Mouse (Mus musculus): ENCODE results near the gene Arid1b.
"Not testable (repeated sequence)": the region's sequence is repeated elsewhere in the genome, so short reads cannot be mapped to it uniquely, and the experiment has no call there.

The Arid1b gene

DNA sequence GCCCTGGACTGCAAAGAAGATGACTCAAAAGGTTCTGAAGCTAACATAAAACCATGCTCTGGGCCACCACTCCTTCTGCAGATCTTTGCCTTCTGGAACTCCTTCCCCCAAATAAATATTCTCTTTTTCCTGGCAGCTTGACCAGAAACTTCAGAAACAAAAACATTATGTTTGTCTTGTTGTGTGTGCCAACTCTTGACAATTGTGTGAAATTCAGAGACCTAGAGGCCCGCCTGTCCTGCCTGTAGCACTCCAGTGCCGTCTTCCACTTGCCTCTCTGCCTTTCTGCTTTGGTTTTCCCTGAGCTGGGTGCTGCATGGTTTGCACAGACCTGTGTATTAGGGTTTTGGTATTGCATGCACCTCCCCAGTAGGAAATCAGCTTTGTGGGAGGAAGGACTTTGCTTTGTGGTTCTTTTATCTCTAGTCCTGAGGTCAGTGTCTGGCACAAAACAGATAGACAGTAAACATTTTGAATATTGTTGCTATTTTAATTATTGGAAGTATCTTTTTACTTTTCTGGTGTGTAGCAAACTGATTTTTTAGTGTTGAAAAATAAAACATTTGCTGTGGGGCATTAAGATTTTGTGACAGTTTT lies 114.5 kb downstream of the Arid1b start:
- no peak for DNase-seq (ENCODE audit: low read depth in 1 of 2, low spot score in 2 of 2)

DNA sequence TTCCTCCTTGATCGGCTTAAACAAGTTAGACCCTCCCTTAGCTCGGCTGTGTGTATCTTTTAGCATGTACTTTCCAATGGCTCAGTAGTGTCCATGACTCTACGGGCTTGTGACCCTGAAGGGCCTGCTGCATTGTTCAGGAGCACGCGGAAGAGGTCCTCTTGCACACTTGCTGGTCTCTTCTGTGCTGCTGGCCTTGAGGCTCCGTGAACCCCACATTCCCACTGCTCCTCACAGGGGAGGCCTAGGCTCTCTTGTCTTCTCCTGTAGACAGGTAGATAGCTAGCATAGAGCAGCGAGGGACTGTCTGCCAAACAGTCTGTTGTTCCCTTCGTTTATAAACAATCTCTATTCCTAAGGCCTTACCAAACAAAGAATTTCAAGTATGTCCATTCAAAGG lies 115.2 kb downstream of the Arid1b start:
- no peak for DNase-seq (ENCODE audit: low read depth in 1 of 2, low spot score in 2 of 2)

DNA sequence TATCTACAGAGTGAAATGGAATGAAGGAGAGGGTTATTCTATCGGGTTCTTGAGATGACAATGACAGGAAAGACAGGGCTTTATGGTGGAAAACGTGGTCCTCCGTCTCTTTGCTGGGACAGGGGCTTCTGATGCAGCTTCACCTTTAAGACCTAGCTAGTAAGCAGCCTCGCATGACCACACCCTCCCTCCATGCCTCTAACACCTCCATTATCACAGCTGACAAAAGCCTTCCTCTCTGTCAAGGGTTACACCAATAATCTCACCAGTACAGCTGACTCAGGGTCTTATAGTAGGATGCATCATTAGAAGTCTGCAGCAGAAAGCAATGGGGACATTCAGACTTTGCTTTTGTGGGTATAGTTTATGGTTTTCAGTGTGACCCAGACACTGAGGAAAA lies 116.0 kb downstream of the Arid1b start:
- DNase-seq (ENCODE audit: low read depth in 1 of 2, low spot score in 2 of 2): no peak

DNA sequence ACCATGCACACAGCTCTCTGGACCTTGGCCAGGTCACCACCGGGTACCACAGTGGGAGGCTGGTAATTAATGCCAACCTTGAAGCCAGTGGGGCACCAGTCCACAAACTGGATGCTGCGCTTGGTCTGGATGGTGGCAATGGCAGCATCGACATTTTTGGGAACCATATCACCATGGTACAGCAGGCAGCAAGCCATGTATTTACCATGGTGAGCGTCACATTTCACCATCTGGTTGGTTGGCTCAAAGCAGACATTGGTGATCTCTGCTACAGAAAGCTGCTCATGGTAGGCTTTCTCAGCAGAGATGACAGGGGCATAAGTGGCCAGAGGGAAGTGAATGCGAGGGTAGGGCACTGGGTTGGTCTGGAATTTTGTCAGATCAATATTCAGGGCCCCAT lies 116.8 kb downstream of the Arid1b start:
- DNase-seq (ENCODE audit: low read depth in 1 of 2, low spot score in 2 of 2): not testable (repeated sequence)

DNA sequence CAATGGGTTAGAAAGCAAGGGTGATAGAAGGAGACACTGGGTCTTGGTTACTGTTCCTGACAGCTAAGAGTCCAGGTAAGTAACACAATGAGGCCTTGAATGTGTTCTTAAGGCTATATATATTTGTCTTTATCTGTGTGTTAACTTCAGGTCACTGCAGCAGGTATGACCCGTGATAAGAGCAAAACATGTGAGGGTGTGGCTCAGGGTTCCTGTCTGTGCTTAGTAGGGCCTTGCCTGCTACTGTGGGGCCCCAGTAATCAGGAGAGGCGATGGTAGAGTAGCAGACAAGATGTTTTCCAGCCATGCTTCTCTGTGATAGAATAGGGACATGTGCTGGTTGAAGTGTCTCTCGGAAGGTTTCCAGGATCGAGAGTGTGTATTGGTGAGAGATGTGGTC lies 118.0 kb downstream of the Arid1b start:
- DNase-seq (ENCODE audit: low read depth in 1 of 2, low spot score in 2 of 2): no peak

DNA sequence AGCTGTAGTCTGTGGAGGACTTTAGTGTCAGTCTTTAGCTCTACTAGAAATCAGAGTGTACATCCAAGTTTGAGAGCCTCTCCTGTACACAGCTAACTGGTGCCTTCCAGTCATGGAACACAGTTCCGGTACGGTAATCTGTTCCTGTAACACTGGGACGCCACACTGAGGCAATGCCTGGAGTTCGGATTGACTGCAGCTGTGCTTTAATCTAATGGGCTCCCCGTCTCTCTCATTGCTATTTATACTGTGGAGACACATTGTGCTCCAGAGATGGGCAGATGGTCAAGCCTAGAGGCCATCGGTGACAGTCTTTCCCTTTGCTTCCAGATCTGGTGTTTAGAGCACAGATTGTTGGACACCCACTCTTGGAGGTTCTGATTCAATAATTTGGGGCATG lies 121.8 kb downstream of the Arid1b start:
- no peak for DNase-seq (ENCODE audit: low read depth in 1 of 2, low spot score in 2 of 2)

DNA sequence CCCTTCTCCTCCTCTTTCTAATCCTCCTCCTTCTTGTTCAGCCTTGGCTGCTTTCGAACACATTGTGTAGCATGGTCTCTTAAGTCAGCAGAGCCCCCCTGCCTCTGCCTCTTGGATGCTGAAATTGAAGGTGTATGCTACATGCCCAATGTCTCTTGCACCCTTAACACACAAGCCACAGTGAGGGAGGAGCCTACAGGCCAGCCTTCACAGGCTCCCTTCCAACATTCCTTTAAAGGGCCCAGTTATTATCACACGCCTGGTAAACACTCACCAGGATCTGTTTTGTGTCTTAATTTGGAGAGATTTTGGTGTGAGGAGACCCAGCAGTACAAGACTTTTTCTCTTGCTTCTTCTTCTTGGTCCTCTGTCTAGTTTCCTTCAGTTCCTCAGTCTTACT lies 122.9 kb downstream of the Arid1b start:
- DNase-seq (ENCODE audit: low read depth in 1 of 2, low spot score in 2 of 2): no peak

DNA sequence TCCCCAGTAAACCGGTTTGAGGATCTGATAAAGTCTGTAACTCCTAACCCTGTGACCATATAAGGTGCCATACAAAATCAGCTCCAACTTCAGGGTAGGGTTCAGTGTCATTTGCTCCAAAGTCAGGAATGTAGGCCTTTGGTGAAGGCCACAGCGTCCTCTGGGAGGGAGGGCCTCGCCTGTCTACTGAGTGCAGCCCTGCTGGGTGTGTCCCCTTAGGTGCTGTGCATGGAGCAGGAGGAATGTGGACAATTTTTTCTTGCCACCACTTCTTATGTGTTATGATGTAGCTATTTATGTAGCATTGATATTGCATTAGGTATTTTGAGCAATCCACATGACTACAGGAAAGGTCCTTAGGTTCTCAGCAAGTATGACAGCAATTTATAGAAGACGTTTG lies 124.0 kb downstream of the Arid1b start:
- no peak for DNase-seq (ENCODE audit: low read depth in 1 of 2, low spot score in 2 of 2)

DNA sequence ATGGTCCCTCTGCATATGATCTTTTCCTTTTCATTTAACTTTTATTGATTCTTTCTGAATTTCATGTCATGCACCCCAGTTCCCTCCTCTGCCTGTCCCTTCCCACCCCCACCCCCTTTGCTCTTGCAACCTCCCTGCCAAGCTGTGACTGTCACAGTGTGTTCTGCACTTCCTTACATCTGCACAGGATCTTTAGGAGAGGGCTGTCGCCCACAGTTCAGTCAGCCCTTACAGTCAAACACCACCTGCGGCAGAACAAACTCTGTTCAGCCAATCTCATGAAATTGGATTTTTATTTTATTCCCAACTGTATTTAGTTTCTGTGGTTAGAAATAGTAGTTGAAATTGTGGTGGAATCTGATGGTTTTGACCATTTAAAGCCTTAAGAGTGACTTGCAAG lies 130.5 kb downstream of the Arid1b start:
- DNase-seq (ENCODE audit: low read depth in 1 of 2, low spot score in 2 of 2): no peak

DNA sequence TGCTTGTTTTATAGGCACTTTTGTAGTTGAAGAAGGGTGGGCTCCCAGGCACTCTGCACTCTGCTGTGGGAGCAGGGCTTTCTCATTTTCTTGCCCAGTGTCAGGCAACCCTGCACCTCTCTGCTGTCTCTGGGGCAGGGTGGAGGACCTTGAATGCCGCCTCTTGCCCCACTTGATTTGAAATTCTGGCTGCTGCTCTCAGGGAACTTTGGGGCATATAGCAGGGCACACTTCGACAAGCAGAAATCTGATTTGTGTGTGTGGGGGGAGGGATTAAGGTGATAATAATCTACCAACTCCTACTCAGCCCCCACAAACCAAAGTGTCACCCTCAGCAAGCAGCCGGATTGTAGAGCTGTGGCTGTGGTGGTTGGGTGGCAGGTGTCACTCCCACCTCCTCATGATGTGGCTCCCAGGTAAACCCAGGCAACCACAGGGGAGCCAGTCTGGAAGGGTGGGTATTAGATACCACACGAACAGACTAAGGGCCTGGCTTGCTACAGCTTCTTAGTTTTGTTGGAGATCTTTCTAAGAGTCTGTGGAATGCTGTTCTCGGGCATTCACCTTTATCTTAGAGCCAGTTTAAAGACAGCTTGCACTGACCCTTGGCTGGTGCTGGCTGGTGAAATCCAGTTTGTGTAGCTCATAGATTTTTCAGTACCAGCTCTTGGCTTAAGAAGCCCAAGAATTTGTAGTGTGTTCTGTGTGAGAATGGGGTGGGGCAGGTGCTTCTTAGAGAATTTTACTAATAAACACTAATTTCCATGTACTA lies 131.1 kb downstream of the Arid1b start:
- no peak for DNase-seq (ENCODE audit: low read depth in 1 of 2, low spot score in 2 of 2)

DNA sequence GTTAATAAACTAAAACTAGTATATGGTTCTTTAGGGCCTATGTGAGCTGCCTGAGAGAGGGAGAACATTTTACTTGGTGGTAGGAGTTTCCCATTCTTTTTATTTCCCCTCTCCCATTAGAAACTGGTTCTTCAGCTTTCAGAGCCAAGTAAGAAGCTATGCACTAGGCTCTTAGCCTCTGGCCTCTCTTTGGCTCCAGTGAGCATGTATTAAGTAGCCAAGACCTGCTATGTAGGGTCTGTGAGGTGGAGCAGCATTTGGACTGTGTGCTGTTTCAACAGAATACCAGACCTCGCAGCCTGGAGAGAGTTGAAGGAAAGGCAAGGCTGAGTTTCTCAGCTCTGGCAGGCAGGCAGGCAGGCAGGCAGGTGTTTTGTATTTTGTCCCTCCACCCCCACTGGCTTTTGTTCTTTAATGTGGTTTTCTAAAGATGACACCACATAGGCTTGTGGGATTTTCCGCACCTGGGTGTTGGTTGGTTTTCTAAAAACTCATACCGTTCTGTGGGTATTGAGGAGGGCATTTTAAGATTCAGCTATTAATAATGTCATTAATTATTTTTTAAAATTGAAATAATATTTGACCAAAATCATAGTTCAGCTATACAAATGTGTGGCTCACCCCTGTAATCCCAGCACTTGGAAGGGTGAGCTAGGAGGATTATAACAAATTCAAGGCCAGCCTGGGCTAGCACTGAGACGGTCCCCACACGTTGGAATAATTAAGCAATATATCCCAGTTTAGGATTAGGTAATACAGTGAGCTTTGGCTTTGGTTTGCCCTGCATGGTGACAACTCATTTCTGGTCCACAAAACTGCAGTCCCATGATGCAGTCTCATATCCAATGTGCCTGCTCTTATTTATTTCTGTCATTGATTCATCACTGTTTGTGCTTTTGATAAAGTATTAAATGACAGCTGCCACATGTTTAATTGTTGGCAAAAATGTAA lies 132.0 kb downstream of the Arid1b start:
- DNase-seq (ENCODE audit: low read depth in 1 of 2, low spot score in 2 of 2): no peak

DNA sequence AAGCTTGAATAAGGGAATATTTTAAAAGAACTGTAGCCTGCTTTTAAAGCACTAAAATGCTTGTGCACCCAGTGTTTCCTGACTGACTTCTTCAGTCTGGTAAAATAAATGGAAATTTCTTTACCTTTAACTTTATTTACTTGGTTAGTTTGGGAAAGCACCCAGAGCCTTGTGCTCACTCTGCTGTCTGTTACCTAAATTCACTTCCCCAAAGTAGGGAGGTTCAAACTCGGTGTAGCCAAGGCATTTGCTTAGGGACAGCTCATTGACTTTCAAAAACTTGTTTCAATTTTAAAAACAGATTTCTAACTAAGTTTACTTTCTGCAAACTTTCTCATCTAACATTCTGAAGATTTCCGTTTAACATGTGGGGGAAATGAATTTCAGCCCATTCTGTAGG lies 135.5 kb downstream of the Arid1b start:
- DNase-seq (ENCODE audit: low read depth in 1 of 2, low spot score in 2 of 2): no peak

DNA sequence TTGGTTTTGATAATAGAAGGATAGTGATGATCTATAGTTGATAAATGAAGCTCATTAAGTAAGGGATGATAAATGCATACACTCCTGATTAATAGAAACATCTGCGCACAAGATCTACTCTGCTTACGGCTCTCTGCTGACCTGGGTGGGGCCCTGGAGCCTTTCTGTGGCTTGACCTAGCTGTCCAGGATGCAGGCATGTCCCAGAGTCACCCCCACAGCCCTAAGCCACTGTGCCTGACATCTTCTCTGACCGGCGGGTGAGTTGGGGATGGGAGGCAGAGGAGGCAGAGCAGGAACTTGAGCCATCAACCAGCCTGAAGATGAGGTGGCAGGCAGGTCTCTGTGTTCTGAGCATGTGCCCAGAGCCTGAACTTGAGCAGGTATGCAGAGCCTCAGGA lies 136.0 kb downstream of the Arid1b start:
- DNase-seq (ENCODE audit: low read depth in 1 of 2, low spot score in 2 of 2): no peak

DNA sequence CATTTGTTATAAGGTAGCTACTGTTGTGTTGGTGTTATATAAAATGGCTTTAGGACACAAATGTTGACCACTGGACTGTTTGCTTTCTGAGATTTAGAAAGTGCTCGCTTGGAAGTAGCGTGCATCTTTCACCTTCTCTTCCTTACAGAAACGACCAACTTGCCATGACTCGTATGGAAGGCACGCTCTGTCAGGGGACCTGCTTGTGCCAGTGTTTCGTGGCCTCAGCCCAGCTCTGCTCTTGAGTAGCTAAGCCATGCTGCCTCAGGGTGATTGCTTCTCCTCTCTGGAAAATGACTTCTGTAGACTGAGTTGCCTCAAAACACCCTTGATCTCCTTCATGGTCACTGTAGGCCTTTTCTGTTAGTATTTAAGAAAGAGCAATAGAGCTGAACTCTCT lies 137.6 kb downstream of the Arid1b start:
- no peak for DNase-seq (ENCODE audit: low read depth in 1 of 2, low spot score in 2 of 2)

DNA sequence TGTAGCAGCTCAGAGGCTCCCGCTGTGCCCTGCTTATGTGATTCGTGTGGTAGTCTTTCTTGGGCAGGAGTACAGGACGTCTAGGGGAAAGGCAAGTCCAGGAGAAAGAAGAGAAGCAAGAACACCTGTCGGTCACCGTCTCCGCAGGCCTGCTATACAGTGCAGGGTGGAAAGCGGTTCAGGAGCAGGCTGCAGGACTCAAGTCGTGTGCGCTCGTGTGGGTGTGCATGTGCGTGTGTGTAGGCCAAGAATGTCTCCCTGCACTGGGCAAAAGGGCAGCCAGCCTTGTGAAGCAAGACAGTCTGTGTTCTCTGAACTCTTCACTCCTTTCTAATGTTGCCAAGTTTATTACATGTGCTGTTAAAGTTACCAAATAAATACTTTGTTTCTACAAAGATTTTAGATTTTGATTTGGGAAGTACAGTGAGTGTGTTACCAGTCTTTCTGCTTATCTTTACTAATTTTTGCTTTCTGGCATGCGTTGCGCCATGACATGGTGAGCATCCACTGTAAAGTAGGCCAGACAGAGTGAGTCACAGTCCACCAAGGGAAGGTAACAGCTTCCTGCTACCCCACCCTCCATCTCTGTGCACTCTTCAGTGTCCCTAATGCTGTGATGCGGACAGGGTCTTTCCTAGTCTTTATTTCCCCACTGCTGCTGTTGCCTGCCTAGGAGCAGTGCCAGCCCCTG lies 138.3 kb downstream of the Arid1b start:
- no peak for DNase-seq (ENCODE audit: low read depth in 1 of 2, low spot score in 2 of 2)

DNA sequence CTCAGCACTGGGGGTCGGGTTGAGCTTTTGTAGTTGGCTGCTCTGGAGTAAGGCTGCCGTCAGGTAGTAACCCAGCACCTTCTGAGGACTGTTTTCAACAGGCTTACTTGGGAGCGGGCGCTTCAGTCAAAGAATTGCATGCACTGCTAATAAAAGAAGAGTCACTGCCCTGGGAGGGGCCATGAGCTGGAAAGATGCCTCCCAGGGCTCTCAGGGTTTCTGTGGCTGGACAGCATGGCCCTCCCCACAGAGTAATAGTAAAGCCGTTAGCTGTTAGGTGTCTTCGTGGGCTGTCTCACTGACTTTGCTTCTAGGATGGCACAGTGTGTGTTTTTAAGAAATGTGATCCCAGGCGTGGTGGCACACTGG lies 138.8 kb downstream of the Arid1b start:
- no peak for DNase-seq (ENCODE audit: low read depth in 1 of 2, low spot score in 2 of 2)

DNA sequence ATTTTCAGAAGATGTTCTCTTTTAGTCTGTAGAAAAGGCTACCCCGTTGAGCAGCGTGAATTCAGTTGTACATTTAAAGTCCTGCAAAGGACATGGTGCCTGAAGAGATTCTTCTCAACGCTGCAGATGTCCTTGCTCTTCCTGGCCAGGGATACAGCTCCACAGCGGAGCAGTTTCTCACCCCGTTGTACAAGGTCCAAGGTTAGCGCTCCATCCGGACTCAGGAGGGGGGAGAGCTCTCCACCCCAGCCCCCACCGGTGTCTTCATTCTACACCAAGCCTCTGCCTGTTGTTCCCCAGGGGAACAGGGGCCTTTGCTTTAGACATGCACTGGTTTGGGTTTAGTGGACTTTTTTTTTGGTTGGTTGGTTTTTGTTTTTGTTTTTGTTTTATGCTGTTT lies 139.7 kb downstream of the Arid1b start:
- DNase-seq (ENCODE audit: low read depth in 1 of 2, low spot score in 2 of 2): no peak

DNA sequence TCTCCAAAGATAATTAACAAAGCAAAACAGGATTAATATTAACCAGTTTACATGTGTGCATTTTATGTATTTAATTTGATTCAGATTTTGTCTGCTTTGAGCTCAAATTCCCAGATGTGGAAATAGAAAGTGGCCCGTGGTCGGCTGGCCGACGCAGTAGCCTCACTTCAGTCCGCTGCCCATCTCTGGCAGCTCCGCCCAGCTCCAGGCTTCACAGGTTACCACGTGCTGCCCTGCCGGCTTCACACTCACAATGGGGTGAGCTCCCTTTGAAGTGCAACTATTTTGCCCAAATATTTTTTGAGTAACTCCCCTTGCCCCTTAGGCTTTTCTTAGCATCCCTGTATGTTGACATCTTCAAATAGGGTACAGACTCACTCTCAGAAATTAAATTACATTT lies 140.1 kb downstream of the Arid1b start:
- DNase-seq (ENCODE audit: low read depth in 1 of 2, low spot score in 2 of 2): no peak

DNA sequence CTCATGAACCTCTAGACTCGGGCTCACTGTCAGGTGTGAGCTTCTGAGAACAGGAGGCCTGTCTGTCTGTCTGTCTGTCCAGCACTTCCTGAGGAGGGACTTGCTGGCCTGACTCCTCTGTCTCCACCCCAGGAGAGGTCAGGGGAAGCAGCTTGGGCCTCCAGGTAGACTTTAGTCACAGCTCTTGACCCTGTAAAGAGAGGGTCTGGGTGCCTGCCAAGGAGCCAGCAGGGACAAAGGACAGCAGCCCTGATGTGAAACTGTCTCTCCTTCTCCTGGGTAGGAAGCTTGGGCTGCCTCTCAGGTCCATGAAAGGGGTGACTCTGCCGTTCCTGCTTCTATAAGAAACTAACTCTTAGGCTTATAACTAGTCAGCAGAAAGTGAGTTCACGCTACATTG lies 143.8 kb downstream of the Arid1b start:
- DNase-seq (ENCODE audit: low read depth in 1 of 2, low spot score in 2 of 2): no peak

DNA sequence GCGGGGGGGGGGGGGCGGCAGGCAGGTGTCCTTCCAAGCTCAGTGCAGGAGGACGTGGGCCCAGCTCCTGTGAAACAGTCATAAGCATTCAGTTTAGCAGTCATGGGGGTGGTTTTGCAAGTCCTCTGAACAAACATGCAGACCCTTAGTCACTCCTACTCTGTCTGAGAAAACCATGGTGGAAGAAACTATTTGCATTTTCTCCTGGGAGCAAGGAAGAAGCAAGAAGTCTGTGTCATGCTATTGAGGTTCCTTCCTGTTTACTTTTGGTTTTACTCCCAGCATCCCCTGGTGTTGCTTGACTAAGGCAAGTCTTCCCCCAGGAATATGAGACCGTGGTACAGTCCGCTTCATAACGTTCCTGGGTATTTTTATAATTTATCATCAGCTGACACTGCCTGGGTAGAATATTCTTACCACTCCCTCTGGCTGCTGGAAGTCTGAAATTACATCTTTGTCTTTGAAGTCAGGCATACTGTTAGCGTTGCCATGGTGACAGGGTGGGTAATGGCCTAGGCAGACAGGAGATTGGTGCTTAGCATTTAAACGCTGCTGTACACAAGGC lies 144.6 kb downstream of the Arid1b start:
- DNase-seq (ENCODE audit: low read depth in 1 of 2, low spot score in 2 of 2): peak in 1 of 2 experiments; percentile 6

DNA sequence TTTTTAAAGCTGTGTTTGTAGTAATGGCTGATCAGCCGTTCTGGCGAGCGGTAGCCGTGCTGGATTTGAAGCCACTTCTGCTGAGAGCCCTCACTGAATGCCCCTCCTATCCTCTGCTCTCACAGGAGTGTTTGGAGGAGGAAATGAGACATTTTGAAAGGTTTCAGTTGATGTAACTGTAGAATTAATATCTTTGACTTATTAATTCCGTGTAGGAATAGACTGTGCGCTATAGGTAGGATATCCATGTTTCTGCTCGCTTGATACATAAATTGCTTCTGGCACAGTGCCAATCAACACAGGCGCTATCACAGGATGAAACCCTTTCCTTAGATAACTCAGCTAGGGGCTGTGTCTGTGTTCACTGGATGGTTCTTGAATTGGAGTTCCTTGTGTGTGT lies 145.4 kb downstream of the Arid1b start:
- no peak for DNase-seq (ENCODE audit: low read depth in 1 of 2, low spot score in 2 of 2)
